Mouse (Mus musculus) stomach, embryonic 16.5 days (tissue): ENCODE measurements around the gene Dmrt2. TPM values are rescaled to one million over a fixed set of nuclear protein-coding genes. Genes with fewer than 3 reads are reported as not detected.

Source experiments
- ATAC-seq: fragments of 200-750 bp; cut with Nextera tagmentation; 2 replicates; pipeline ENCODE4 v1.8.0; 2017; ENCODE audit warnings: moderate number of reproducible peaks, moderate TSS enrichment; ENCODE audit not compliant: insufficient read depth, low FRiP score
- H3K27ac ChIP-seq: fragments of 300-500 bp; sonication (generic); 2 replicates; pipeline ENCODE4 v1.5.1; 2014; ENCODE audit warnings: low read length
- H3K27me3 ChIP-seq: fragments of 300-500 bp; sonication (generic); 2 replicates; pipeline ENCODE4 v1.6.1; 2014; ENCODE audit warnings: low read length, control low read depth, mixed read lengths; ENCODE audit not compliant: control insufficient read depth, insufficient read depth
- H3K36me3 ChIP-seq: fragments of 300-500 bp; sonication (generic); 2 replicates; pipeline ENCODE4 v1.6.1; 2014; ENCODE audit warnings: low read length; ENCODE audit not compliant: control insufficient read depth, insufficient read depth
- H3K4me1 ChIP-seq: fragments of 300-500 bp; sonication (generic); 2 replicates; pipeline ENCODE4 v1.6.1; 2014; ENCODE audit warnings: low read length, control low read depth, mixed read lengths; ENCODE audit not compliant: control insufficient read depth, insufficient read depth
- H3K4me2 ChIP-seq: fragments of 300-500 bp; sonication (generic); 2 replicates; pipeline ENCODE4 v1.6.1; 2014; ENCODE audit warnings: low read depth, low read length, mixed read lengths
- H3K4me3 ChIP-seq: fragments of 300-500 bp; sonication (generic); replicated peaks from 2 replicates; pipeline ENCODE4 v1.5.1; 2014; ENCODE audit warnings: mild to moderate bottlenecking, low read length
- H3K9ac ChIP-seq: fragments of 300-500 bp; sonication (generic); 2 replicates; pipeline ENCODE4 v1.6.1; 2014; ENCODE audit warnings: low read length
- H3K9me3 ChIP-seq: fragments of 300-500 bp; sonication (generic); replicated peaks from 2 replicates; pipeline ENCODE4 v1.6.1; 2016; ENCODE audit warnings: low read length, control low read depth; ENCODE audit not compliant: control insufficient read depth
- WGBS: fragments of 180-500 bp; shearing (Covaris S2); extraction: QIAGEN DNeasy Blood & Tissue Kit; methylation state at CpG from one replicate; pipeline ENCODE4 v1.1.7; 2014; 5-methylcytosine and 5-hydroxymethylcytosine counted together
- polyA plus RNA-seq: library from polyadenylated mRNA; unstranded; fragments of >200 nt; fragmentation: Nextera tagmentation; extraction: Ambion mirVana; gene quantifications from 2 replicates; pipeline ENCODE4 v1.2.1, GENCODE M21; 2015

Dmrt2 gene
- polyA plus RNA-seq, 1 experiment from 2014 or later: 1.0 TPM

DNA sequence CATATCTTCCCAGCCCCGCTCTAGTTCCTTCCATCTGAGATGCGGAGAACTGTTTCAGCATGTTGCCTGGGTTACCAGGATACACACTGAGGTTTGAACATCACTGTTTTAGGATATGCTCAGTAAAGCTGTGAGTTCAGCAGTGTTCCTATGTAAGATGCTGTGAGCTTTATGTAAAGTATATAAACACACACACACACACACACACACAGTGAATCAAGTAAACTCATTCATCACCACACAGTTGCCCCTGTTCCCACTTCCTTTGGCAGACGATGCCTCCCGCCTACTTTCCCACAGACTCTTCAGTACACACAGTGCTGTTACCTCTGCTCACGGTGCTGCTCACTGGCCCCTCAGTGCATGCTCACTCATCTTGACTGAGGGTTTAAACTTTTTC, 19.7 kb upstream of the Dmrt2 start:
- Histone ChIP-seq H3K27ac (no peak overlapping the region), H3K27me3 (peaks cover 4% of the 10 kb centered on the region; the same call in 1 of the 2 replicates), H3K9ac (no peak overlapping the region), H3K36me3 (no peaks in the 10 kb centered on the region), H3K4me2 (no peak overlapping the region), H3K9me3 (no peaks in the 10 kb centered on the region), H3K4me1 (peaks cover 8% of the 10 kb centered on the region), H3K4me3 (no peak overlapping the region)
- no peak for ATAC-seq
- 66% methylated on average over 5 of the region's 5 CpGs for WGBS

DNA sequence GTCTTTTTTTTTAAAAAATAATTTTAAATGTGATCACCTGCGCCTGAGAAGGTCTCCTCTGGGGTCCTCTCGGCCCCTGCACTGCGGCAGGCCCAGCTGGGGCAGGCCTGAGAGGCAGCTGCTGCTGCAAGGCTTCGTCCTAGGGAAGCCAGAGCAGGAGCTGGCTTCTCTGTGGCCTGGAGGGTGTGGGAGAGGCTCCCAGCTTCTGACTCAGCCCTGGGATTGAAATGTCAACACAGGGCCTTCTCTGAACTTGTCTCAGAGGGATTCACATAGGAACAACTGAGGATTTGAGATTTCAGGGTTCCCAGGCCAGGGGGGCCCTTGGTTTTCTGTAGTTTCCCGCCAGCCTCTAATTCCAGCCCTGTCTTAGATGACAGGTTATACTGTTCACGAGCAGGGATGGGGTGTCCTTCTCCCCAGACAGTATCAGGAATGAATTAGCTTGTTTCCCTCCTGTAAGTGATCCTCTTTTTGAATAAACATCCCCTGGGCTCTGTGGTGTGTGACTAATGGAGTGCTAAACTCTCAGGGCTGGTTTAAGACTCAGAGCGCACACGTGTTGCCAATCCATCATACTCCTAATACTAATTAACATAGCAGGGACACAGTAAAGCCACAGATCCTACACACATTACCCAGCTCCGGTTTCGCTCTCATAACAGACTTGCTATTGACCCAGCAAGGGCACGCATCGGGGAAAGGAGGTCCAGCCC, 18.0 kb upstream of the Dmrt2 start:
- Histone ChIP-seq H3K27me3 (peaks cover 8% of the 10 kb centered on the region; the same call in 1 of the 2 replicates), H3K9ac (peak overlapping the region; percentile 26; the same call in 1 of the 2 replicates), H3K4me1 (peaks cover 8% of the 10 kb centered on the region), H3K4me3 (no peak overlapping the region), H3K9me3 (no peaks in the 10 kb centered on the region), H3K4me2 (peak overlapping the region; percentile 1; the same call in 1 of the 2 replicates), H3K27ac (no peak overlapping the region; the same call in 1 of the 2 replicates), H3K36me3 (no peaks in the 10 kb centered on the region)
- WGBS: 33% methylated on average over 12 of the region's 12 CpGs
- no peak for ATAC-seq

DNA sequence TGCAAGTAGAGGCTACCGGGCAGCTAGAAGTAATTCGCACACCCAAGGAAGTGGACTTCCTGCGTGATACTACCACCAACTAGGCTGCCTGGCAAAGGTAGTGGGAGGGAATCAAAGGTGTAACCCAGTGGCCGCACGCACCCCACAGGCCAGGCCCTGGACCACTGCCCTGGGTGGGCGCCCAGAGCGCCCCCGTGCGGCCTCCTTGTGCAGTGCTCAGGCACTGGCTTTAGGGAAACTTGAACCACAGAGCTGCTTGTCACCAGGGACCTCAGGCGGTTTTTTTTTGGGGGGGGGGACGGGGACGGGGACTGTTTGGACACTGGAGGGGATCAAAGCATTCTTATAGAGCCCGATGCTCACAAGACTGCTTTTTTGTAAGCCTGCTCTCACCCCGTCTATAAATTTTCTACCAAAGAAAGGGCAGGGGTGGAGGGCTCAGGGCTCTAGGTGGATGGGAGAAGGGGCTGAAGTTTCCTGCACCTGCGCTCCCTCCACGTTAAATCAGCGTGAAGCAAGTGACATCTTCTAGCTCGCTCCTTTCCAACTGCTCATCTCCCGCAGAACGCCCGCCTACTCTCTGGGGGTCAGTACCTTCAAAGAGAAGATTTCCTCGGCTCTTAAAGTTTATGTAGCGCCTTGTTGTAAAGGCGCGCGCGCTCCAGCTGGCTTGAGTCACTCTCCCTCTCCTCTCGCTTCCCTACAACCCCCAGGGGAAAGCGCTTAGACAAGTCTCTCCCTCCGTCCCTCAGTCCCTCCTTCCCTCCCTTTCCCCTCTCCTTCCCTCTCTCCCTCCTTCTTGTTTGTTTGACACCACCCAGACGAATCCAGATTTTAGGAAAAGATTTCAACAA, 6.5 kb upstream of the Dmrt2 start:
- Histone ChIP-seq H3K27ac (no peak overlapping the region), H3K36me3 (no peaks in the 10 kb centered on the region), H3K9me3 (no peaks in the 10 kb centered on the region), H3K4me2 (no peak overlapping the region; the same call in 1 of the 2 replicates), H3K4me1 (no peaks in the 10 kb centered on the region), H3K4me3 (no peak overlapping the region), H3K9ac (no peak overlapping the region), H3K27me3 (peaks cover 62% of the 10 kb centered on the region)
- WGBS: 4% methylated on average over 31 of the region's 31 CpGs
- ATAC-seq: no peak; the same call in 1 of the 2 replicates

DNA sequence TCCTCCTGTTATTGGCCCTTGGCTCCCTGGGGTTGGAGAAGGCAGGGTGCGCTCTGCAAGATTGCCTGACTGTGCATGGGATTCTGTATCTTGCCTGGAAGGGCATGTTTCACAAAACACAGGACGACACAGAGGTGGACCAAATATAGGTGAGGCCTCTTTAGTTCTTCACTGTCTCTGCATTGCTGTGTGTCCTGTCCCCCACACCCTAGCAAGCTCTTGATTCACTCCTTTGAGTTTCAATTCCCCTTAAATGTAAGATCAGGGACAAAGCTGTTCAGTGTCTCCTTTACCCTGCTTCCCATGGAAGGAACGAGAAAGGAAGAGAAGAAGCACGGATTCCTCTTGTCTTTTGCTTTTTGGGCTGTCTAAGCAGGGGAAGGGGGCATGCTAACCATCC, 4.4 kb upstream of the Dmrt2 start:
- Histone ChIP-seq H3K9ac (no peak overlapping the region), H3K27me3 (peaks cover 73% of the 10 kb centered on the region), H3K4me1 (peaks cover 3% of the 10 kb centered on the region; the same call in 1 of the 2 replicates), H3K4me3 (no peak overlapping the region), H3K4me2 (no peak overlapping the region), H3K9me3 (no peaks in the 10 kb centered on the region), H3K27ac (no peak overlapping the region), H3K36me3 (no peaks in the 10 kb centered on the region)
- WGBS: 29% methylated on average over 4 of the region's 4 CpGs
- ATAC-seq: no peak

DNA sequence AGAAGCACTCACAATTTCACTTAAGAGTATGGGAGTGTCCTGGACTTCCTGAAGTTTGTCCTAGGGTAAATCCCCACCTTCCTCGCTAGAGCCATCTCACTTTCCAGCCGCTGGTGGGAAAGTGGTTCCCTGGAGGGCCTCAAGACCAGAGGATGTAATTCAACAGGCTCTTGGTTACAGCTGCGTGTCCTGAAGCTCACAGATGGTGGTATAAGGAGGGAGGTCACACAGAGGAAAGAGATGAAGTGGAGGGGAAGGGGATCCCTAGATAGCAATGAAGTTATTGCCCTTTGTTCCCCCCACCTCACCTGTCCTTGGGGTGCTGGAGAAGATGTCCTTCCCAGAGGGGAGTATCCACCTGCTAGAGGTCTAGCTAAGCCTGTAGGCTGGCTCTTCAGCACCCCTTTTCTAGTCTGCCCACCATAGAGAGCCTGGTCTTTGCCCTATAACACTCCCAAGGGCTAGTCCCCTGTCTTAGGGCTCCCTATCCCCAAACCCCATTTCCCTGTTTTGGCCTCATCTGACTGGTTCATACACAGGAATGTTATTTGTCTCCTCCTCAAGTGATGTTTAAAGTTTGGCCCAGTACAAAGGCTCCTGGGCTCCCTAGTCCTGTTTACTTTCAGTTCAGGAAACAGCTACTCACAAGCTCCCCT, 2.5 kb upstream of the Dmrt2 start:
- no peak overlapping the region for H3K4me3 ChIP-seq
- H3K36me3 ChIP-seq: no peaks in the 10 kb centered on the region
- H3K4me1 ChIP-seq: peaks cover 8% of the 10 kb centered on the region; the same call in 1 of the 2 replicates
- H3K9me3 ChIP-seq: no peaks in the 10 kb centered on the region
- no peak for ATAC-seq
- H3K9ac ChIP-seq: no peak overlapping the region
- WGBS: 15% methylated on average over 3 of the region's 3 CpGs
- no peak overlapping the region for H3K4me2 ChIP-seq
- no peak overlapping the region for H3K27ac ChIP-seq
- H3K27me3 ChIP-seq: peaks cover 75% of the 10 kb centered on the region

DNA sequence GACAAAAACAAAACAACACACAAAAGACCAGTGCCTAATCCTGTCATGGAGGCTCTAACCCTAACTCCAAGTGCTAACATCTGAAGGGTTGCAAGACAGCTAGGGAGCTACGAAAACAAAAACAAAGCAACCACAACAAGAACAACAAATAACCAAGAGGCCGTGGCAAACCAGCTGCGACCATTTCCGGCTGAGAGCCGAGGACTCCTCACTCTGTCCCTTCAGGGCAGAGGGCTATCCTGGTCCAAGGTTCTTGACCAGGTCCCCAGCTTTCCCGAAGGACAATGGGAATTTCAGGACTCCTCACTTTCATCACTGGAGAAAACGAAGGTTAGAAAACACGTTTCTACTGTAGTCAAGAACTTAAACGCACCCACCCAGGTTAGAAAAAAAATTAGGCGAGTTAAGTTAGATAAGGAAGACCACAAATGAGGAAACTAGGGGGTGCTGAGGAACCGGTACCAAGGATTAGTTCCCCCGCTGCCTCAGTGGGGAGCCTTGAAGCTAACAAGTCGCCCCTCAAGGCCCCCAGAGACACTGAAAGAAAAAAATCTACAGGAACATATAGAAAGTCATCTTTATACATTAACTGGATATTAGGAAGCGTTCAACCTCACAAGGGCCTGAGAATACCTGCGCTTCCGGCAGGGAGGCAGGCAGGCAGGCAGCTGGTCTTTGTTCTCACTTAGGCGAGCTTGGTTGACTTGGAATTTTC, 1.5 kb upstream of the Dmrt2 start:
- Histone ChIP-seq H3K27ac (no peak overlapping the region), H3K4me3 (no peak overlapping the region), H3K4me2 (no peak overlapping the region), H3K36me3 (no peaks in the 10 kb centered on the region), H3K27me3 (peaks cover 69% of the 10 kb centered on the region), H3K4me1 (peaks cover 8% of the 10 kb centered on the region; the same call in 1 of the 2 replicates), H3K9me3 (no peaks in the 10 kb centered on the region), H3K9ac (no peak overlapping the region)
- ATAC-seq: no peak
- 6% methylated on average over 17 of the region's 17 CpGs for WGBS

DNA sequence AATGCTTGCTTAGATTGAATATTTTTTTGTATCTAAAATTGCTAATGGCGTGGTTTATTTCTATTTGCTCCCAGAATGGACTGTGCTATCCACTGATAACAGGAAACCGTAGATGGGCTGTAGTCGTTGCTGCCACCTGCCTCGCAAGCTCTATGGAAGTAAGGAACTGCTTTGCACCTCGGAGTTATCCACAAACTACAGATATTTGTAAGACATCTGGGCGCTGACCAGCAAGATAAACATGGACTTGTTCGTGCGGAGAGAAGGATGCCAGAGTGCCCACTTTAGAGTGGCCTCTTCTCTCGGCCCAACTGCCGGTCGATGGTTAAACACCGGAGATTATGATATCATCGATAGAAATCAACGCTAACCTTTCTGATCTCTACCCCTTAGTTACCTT, 530 bp upstream of the Dmrt2 start:
- H3K4me1 ChIP-seq: peaks cover 8% of the 10 kb centered on the region; the same call in 1 of the 2 replicates
- H3K27ac ChIP-seq: no peak overlapping the region
- peaks cover 72% of the 10 kb centered on the region for H3K27me3 ChIP-seq
- peak overlapping the region; percentile 51; the same call in 1 of the 2 replicates for H3K9ac ChIP-seq
- no peaks in the 10 kb centered on the region for H3K36me3 ChIP-seq
- H3K9me3 ChIP-seq: no peaks in the 10 kb centered on the region
- 1% methylated on average over 14 of the region's 14 CpGs for WGBS
- no peak for ATAC-seq
- H3K4me3 ChIP-seq: peak overlapping the region; percentile 48
- H3K4me2 ChIP-seq: peak overlapping the region; percentile 73

DNA sequence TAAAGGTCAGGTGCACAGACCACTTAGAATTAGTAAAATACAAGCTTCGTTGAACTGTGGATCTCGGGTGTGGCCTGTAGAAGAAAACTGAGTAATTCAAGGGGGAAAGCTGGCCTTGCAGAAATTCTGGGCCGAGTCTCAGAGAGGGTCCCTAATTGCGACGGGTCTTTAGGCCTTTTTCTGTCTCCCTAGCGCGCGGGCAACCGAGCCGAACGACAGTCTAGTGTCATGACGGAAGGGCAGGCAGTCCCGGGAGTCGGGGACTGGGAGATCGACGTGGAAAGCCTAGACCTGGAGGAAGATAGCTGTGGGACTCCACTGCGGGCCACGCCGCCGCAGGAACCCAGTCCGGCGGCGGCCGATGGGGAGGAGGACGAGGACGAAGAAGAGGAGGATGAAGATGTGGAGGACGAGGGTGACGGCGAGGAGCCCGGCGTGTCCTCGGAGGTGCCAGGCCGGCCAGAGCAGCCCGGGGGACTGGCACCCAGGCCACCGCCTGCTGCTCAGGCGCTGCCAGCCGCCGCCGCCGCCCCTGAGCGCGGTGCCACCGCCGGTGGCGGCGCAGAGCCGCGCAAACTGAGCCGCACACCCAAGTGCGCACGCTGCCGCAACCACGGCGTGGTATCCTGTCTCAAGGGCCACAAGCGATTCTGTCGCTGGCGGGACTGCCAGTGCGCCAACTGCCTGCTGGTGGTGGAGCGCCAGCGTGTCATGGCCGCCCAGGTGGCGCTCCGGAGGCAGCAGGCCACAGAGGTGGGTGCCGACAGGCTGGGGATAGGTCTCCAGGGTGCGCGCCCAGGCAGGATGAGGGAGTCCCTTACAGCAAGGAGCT, 1.2 kb downstream of the Dmrt2 start:
- Histone ChIP-seq H3K4me3 (peak overlapping the region; percentile 48), H3K4me2 (peak overlapping the region; percentile 73), H3K27ac (no peak overlapping the region), H3K4me1 (peaks cover 8% of the 10 kb centered on the region; the same call in 1 of the 2 replicates), H3K27me3 (peaks cover 70% of the 10 kb centered on the region), H3K9ac (peak overlapping the region; percentile 59; the same call in 1 of the 2 replicates), H3K36me3 (no peaks in the 10 kb centered on the region), H3K9me3 (no peaks in the 10 kb centered on the region)
- no peak for ATAC-seq
- 2% methylated on average over 62 of the region's 66 CpGs for WGBS
